Mouse (Mus musculus) megakaryocyte-erythroid progenitor cell, adult 5 weeks (primary cell): ENCODE data around the gene Vamp8. TPM values are rescaled to one million over a fixed set of nuclear protein-coding genes. Genes with fewer than 3 reads are reported as not detected.

Source experiments
- polyA plus RNA-seq: library from polyadenylated mRNA; stranded (reverse); fragments of >175 nt; gene quantifications from 2 replicates; pipeline ENCODE4 v1.2.3, GENCODE M21; 2012

Vamp8 gene
- polyA plus RNA-seq, result 101 and 138 TPM in 2 replicates

GRCm38 (mm10) chr6:72389941-72390771 lies at the start of gene Vamp8:
Gene Vamp8, minus strand, starts transcription at chr6:72390703.

GRCm38 (mm10) chr6:72439355-72440185 lies 49.1 kb upstream of the Vamp8 start, which contains the start of gene Mat2a:
Gene Mat2a, minus strand, starts transcription at chr6:72439558.

GRCm38 (mm10) chr6:72414076-72414756 lies 23.7 kb upstream of the Vamp8 start, which contains the start of gene Ggcx:
Gene Ggcx, plus strand, starts transcription at chr6:72414308.

GRCm38 (mm10) chr6:72380131-72380770 lies 10.3 kb downstream of the Vamp8 start, which contains the start of gene Vamp5:
Gene Vamp5, minus strand, starts transcription at chr6:72380468.

GRCm38 (mm10) chr6:72366844-72367443 lies 23.6 kb downstream of the Vamp8 start, which contains the start of gene Rnf181:
Gene Rnf181, minus strand, starts transcription at chr6:72366956.

GRCm38 (mm10) chr6:72355066-72355911 lies 35.2 kb downstream of the Vamp8 start, which contains the start of gene Tmem150a:
Gene Tmem150a, plus strand, starts transcription at chr6:72355447.

GRCm38 (mm10) chr6:72347166-72347941 lies 43.1 kb downstream of the Vamp8 start, which contains the start of gene 0610030E20Rik:
Gene 0610030E20Rik, plus strand, starts transcription at chr6:72347317.

GRCm38 (mm10) chr6:72345074-72345567 lies 45.4 kb downstream of the Vamp8 start, which contains the start of gene Usp39:
Gene Usp39, minus strand, starts transcription at chr6:72345184.

Other genes starting within 250 kb of the Vamp8 start
- gene Atoh8, start 155.1 kb downstream of the Vamp8 start, polyA plus RNA-seq, result 1.5 and 1.9 TPM in 2 replicates
- 0.75 and 0.89 TPM in 2 replicates for gene Sftpb, start 86.1 kb downstream of the Vamp8 start, polyA plus RNA-seq
- gene Usp39, start 45.5 kb downstream of the Vamp8 start, polyA plus RNA-seq, result 19.2 and 20.5 TPM in 2 replicates
- gene 0610030E20Rik, start 43.4 kb downstream of the Vamp8 start, polyA plus RNA-seq, result 21.0 and 25.7 TPM in 2 replicates
- 5.4 and 6.1 TPM in 2 replicates for gene Tmem150a, start 35.3 kb downstream of the Vamp8 start, polyA plus RNA-seq
- gene Rnf181, start 23.7 kb downstream of the Vamp8 start, polyA plus RNA-seq, result 53.5 and 54.0 TPM in 2 replicates
- gene Vamp5, start 10.2 kb downstream of the Vamp8 start, polyA plus RNA-seq, result 38.0 and 73.4 TPM in 2 replicates
- 5.7 and 6.1 TPM in 2 replicates for gene Ggcx, start 23.6 kb upstream of the Vamp8 start, polyA plus RNA-seq
- gene Mat2a, start 48.9 kb upstream of the Vamp8 start, polyA plus RNA-seq, result 40.2 and 40.7 TPM in 2 replicates
- gene Sh2d6, start 131.0 kb upstream of the Vamp8 start, polyA plus RNA-seq, result 0.05 TPM in 1 of 2 replicates, not detected in the other
- gene Capg, start 153.7 kb upstream of the Vamp8 start, polyA plus RNA-seq, result 83.9 and 86.4 TPM in 2 replicates
- 17.2 and 19.5 TPM in 2 replicates for gene Elmod3, start 207.7 kb upstream of the Vamp8 start, polyA plus RNA-seq
- 26.8 and 28.9 TPM in 2 replicates for gene Retsat, start 207.8 kb upstream of the Vamp8 start, polyA plus RNA-seq
- 5.3 TPM in 2 replicates for gene Tgoln1, start 226.3 kb upstream of the Vamp8 start, polyA plus RNA-seq